Mouse (Mus musculus): ENCODE data around the gene Eng.

GRCm38 (mm10) chr2:32608141-32608777 is 38.1 kb upstream of the Eng start:
- TF ChIP-seq POLR2A (IDR thresholded peaks at IDR 0.05; ENCODE audit: borderline replicate concordance, insufficient read depth, low read length) = no peak
- TF ChIP-seq CTCF (IDR thresholded peaks at IDR 0.05; ENCODE audit: borderline replicate concordance, insufficient read depth, low read depth, low read length) = no peak
